ENCODE assay signal across 25 mouse cellular contexts in genomic region chr13:25099508-25099907, GRCm38 (mm10). TPM values are rescaled to one million over a fixed set of nuclear protein-coding genes. Genes with fewer than 3 reads are reported as not detected.
DNase-seq lines count a peak whose midpoint lies in the region; ATAC-seq and TF ChIP-seq lines count a peak whose summit lies in the region.
"Had no signal": no experiment of that assay in that cellular context is flagged by ENCODE, and none has a peak within 500 bp of the region (broad histone marks: within the 10 kb centered on the region; RNA-seq: fewer than 3 reads in every experiment).

No protein-coding gene starts in this region.

- no peak overlapping the region for H3K9ac ChIP-seq in forebrain, embryonic 16.5 days (replicated peaks; ENCODE audit: low read depth, low read length)
- no peak overlapping the region for H3K9ac ChIP-seq in forebrain, embryonic 11.5 days (ENCODE audit: low read length)
- no peak overlapping the region for H3K9ac ChIP-seq in kidney, postnatal 0 days (ENCODE audit: low read depth, low read length)
- H3K9ac ChIP-seq: embryonic facial prominence, embryonic 12.5 days; heart, embryonic 12.5 days; hindbrain, embryonic 13.5 days; liver, embryonic 14.5 days; neural tube, embryonic 13.5 days had no signal

- no peak for DNase-seq in forebrain, embryonic 11.5 days (ENCODE audit: low spot score)
- no peak for DNase-seq in kidney, postnatal 0 days (ENCODE audit: low spot score)
- no peak for DNase-seq in kidney, postnatal 36 days
- DNase-seq in left cerebral cortex, adult 2 months (ENCODE audit: extremely low spot score in 1 of 2, low spot score in 2 of 2): peak; percentile 11 to 12
- no peak for DNase-seq in left cerebral cortex, postnatal 4 days
- DNase-seq in brain, adult 2 months (ENCODE audit: low read depth, low spot score): peak; percentile 43
- DNase-seq: adrenal gland, adult 8-10 months; cerebellum, adult 11 months; cerebellum, adult 9-10 months; embryo, embryonic 11 days; heart, adult 2 months; heart, postnatal 4 days; liver; lung, adult 2 months; lung, postnatal 14 days; thymus, postnatal 4 days had no signal

- no peaks in the 10 kb centered on the region for H3K27me3 ChIP-seq in forebrain, embryonic 16.5 days (replicated peaks; ENCODE audit: control insufficient read depth, insufficient read depth, low read length)
- no peaks in the 10 kb centered on the region for H3K27me3 ChIP-seq in forebrain, embryonic 11.5 days (ENCODE audit: control insufficient read depth, insufficient read depth, low read length)
- H3K27me3 ChIP-seq in kidney, postnatal 0 days (ENCODE audit: insufficient read depth, low read length): no peaks in the 10 kb centered on the region
- H3K27me3 ChIP-seq: embryonic facial prominence, embryonic 12.5 days; heart, embryonic 12.5 days; hindbrain, embryonic 13.5 days; neural tube, embryonic 13.5 days had no signal

- H3K4me2 ChIP-seq in forebrain, embryonic 16.5 days (ENCODE audit: low read length): no peak overlapping the region
- no peak overlapping the region for H3K4me2 ChIP-seq in forebrain, embryonic 11.5 days (ENCODE audit: low read depth, low read length, severe bottlenecking)
- H3K4me2 ChIP-seq in kidney, postnatal 0 days (ENCODE audit: low read length): no peak overlapping the region
- H3K4me2 ChIP-seq: embryonic facial prominence, embryonic 12.5 days; heart, embryonic 12.5 days; hindbrain, embryonic 13.5 days; neural tube, embryonic 13.5 days had no signal

- H3K36me3 ChIP-seq in forebrain, embryonic 16.5 days (ENCODE audit: control insufficient read depth, insufficient read depth): no peaks in the 10 kb centered on the region
- H3K36me3 ChIP-seq in forebrain, embryonic 11.5 days (ENCODE audit: control insufficient read depth, insufficient read depth, low read length): no peaks in the 10 kb centered on the region
- H3K36me3 ChIP-seq in kidney, postnatal 0 days (ENCODE audit: insufficient read depth, low read length): no peaks in the 10 kb centered on the region
- H3K36me3 ChIP-seq: embryonic facial prominence, embryonic 12.5 days; G1E; heart, embryonic 12.5 days; hindbrain, embryonic 13.5 days; neural tube, embryonic 13.5 days had no signal

- no peaks in the 10 kb centered on the region for H3K9me3 ChIP-seq in forebrain, embryonic 16.5 days (ENCODE audit: control insufficient read depth, low read length)
- no peaks in the 10 kb centered on the region for H3K9me3 ChIP-seq in forebrain, embryonic 11.5 days (ENCODE audit: control insufficient read depth, low read length)
- H3K9me3 ChIP-seq in kidney, postnatal 0 days (replicated peaks; ENCODE audit: low read length): no peaks in the 10 kb centered on the region
- H3K9me3 ChIP-seq: embryonic facial prominence, embryonic 12.5 days; G1E; heart, embryonic 12.5 days; hindbrain, embryonic 13.5 days; neural tube, embryonic 13.5 days had no signal

- no peak overlapping the region for H3K4me3 ChIP-seq in forebrain, embryonic 16.5 days (replicated peaks; ENCODE audit: low read length)
- H3K4me3 ChIP-seq in forebrain, embryonic 11.5 days (ENCODE audit: low read depth, low read length): no peak overlapping the region
- H3K4me3 ChIP-seq in kidney, postnatal 0 days (replicated peaks; ENCODE audit: low read depth, low read length): no peak overlapping the region
- H3K4me3 ChIP-seq in left cerebral cortex, adult 2 months: no peak overlapping the region
- H3K4me3 ChIP-seq: embryonic facial prominence, embryonic 12.5 days; heart, adult 2 months; heart, embryonic 12.5 days; hindbrain, embryonic 13.5 days; neural tube, embryonic 13.5 days had no signal

- 62% methylated on average over 3 of the region's 3 CpGs for WGBS in forebrain, embryonic 16.5 days
- WGBS in forebrain, embryonic 11.5 days: 77% methylated on average over 3 of the region's 3 CpGs
- 71% methylated on average over 3 of the region's 3 CpGs for WGBS in kidney, postnatal 0 days

- H3K4me1 ChIP-seq in forebrain, embryonic 16.5 days (replicated peaks; ENCODE audit: control insufficient read depth, insufficient read depth, low read length): no peaks in the 10 kb centered on the region
- H3K4me1 ChIP-seq in forebrain, embryonic 11.5 days (replicated peaks; ENCODE audit: control insufficient read depth, insufficient read depth, low read length): no peaks in the 10 kb centered on the region
- H3K4me1 ChIP-seq in kidney, postnatal 0 days (replicated peaks; ENCODE audit: insufficient read depth, low read length): peaks cover 13% of the 10 kb centered on the region
- H3K4me1 ChIP-seq: embryonic facial prominence, embryonic 12.5 days; heart, embryonic 12.5 days; hindbrain, embryonic 13.5 days; neural tube, embryonic 13.5 days had no signal

- H3K27ac ChIP-seq in forebrain, embryonic 16.5 days (ENCODE audit: low read length): no peak overlapping the region
- H3K27ac ChIP-seq in forebrain, embryonic 11.5 days (ENCODE audit: low read depth, low read length): no peak overlapping the region
- H3K27ac ChIP-seq in kidney, postnatal 0 days: peak overlapping the region; percentile 47
- no peak overlapping the region for H3K27ac ChIP-seq in left cerebral cortex, adult 2 months
- H3K27ac ChIP-seq: embryonic facial prominence, embryonic 12.5 days; heart, adult 2 months; hindbrain, embryonic 13.5 days; liver, embryonic 14.5 days; neural tube, embryonic 13.5 days had no signal

- TF ChIP-seq CTCF in kidney, postnatal 0 days (IDR thresholded peaks at IDR 0.05; ENCODE audit: low read depth): no peak
- TF ChIP-seq CTCF in left cerebral cortex, adult 2 months (IDR thresholded peaks at IDR 0.05): no peak

- intact Hi-C loops in left cerebral cortex, adult 2 months (cut with DNase I): no loop called here
- intact Hi-C loops in left cerebral cortex, postnatal 4 days (cut with DNase I): no loop called here

- peak; percentile 40 for ATAC-seq in forebrain, embryonic 16.5 days
- ATAC-seq in forebrain, embryonic 11.5 days (replicated peaks; ENCODE audit: low FRiP score): no peak
- peak; percentile 57; the same call in 1 of the 2 replicates for ATAC-seq in kidney, postnatal 0 days (replicated peaks; ENCODE audit: low FRiP score, low read depth)
- ATAC-seq: intestine, embryonic 16.5 days had no signal

RNA-seq across cellular contexts. Expression of gene Dcdc2a, which starts 43.7 kb away (rescaled TPM):
- polyA plus RNA-seq in forebrain, embryonic 16.5 days (2015; fragmentation: Nextera tagmentation; extraction: Ambion mirVana): 1.4 and 1.9 TPM in 2 replicates
- polyA plus RNA-seq in forebrain, embryonic 11.5 days (2014; fragmentation: Nextera tagmentation; extraction: Ambion mirVana): 1.1 and 1.4 TPM in 2 replicates
- polyA plus RNA-seq in kidney, postnatal 0 days (2015; fragmentation: Nextera tagmentation; extraction: Ambion mirVana): 73.7 and 88.5 TPM in 2 replicates
- total RNA-seq in left cerebral cortex, adult 2 months (2021): 1 to 10 TPM; 5.0 to 5.1 TPM
- total RNA-seq in left cerebral cortex, postnatal 4 days (2021): 1 to 10 TPM; 3.8 TPM
- total RNA-seq: heart, adult 2 months had no signal
- polyA plus RNA-seq: G1E; small intestine, adult 2 months had no signal

Comparison
In these comparisons a context has a peak if more than half of its experiments do, and no peak if none do; other contexts are left out.
1. DNase-seq: peak in left cerebral cortex, adult 2 months (2 of 2) and brain, adult 2 months (single experiment); none in forebrain, embryonic 11.5 days (single experiment), kidney, postnatal 0 days (single experiment), kidney, postnatal 36 days (0 of 2) and left cerebral cortex, postnatal 4 days (single experiment).
2. RNA of gene Dcdc2a, which starts 43.7 kb away (polyA plus RNA-seq): 73.7 to 88.5 TPM in kidney, postnatal 0 days; 1.4 to 1.9 TPM in forebrain, embryonic 16.5 days and 1.1 to 1.4 TPM in forebrain, embryonic 11.5 days; every median in the first group is over 10 times any median in the second.